Mouse (Mus musculus) MEL (cell line): ENCODE results near the gene Spag16. TPM values are rescaled to one million over a fixed set of nuclear protein-coding genes. Genes with fewer than 3 reads are reported as not detected.

Experiments
- DNase-seq: peaks from one replicate; pipeline ENCODE4 v3.0.0; 2011; ENCODE audit warnings: low read depth, low spot score
- H3K27ac ChIP-seq: 2 replicates; pipeline ENCODE4 v1.5.1; 2012; ENCODE audit warnings: low read depth, mild to moderate bottlenecking, control low read depth, low read length, moderate library complexity; ENCODE audit not compliant: control insufficient read depth
- H3K27me3 ChIP-seq, 2 experiments: fragments of 150-350 bp in 1 of 2; sonication (generic) in 1 of 2; 2 replicates each; pipeline ENCODE4 v1.6.1; 2012; ENCODE audit warnings: low read length in 2 of 2, mild to moderate bottlenecking in 2 of 2, improper control_type of control experiment in 1 of 2, moderate library complexity in 1 of 2; ENCODE audit not compliant: insufficient read depth in 2 of 2, control insufficient read depth in 1 of 2
- H3K36me3 ChIP-seq, 2 experiments: 2 replicates each; pipeline ENCODE4 v1.6.1; 2012 to 2014; ENCODE audit warnings: low read length in 2 of 2, improper control_type of control experiment in 1 of 2, inconsistent platforms in 1 of 2, mild to moderate bottlenecking in 1 of 2; ENCODE audit not compliant: insufficient read depth in 2 of 2, control insufficient read depth in 1 of 2
- H3K4me1 ChIP-seq, 2 experiments: fragments of 150-350 bp in 1 of 2; sonication (generic) in 1 of 2; 2 replicates each; pipeline ENCODE4 v1.6.1; 2012; ENCODE audit warnings: low read length in 2 of 2, improper control_type of control experiment in 1 of 2, mild to moderate bottlenecking in 1 of 2; ENCODE audit not compliant: insufficient read depth in 2 of 2, control insufficient read depth in 1 of 2
- H3K4me3 ChIP-seq, 2 experiments: fragments of 150-350 bp in 1 of 2; sonication (generic) in 1 of 2; 2 replicates each; pipeline ENCODE4 v1.5.1; 2012; ENCODE audit warnings: low read depth in 2 of 2, low read length in 2 of 2, mild to moderate bottlenecking in 2 of 2, moderate library complexity in 2 of 2, control low read depth in 1 of 2, improper control_type of control experiment in 1 of 2; ENCODE audit not compliant: control insufficient read depth in 1 of 2, insufficient read depth in 1 of 2
- H3K79me2 ChIP-seq: 2 replicates; pipeline ENCODE4 v1.6.1; 2012; ENCODE audit warnings: mild to moderate bottlenecking, low read length, moderate library complexity; ENCODE audit not compliant: control insufficient read depth, poor library complexity, insufficient read depth
- H3K9ac ChIP-seq: 2 replicates; pipeline ENCODE4 v1.6.1; 2012; ENCODE audit warnings: low read depth, mild to moderate bottlenecking, control low read depth, low read length, moderate library complexity; ENCODE audit not compliant: control insufficient read depth, poor library complexity, severe bottlenecking
- H3K9me3 ChIP-seq: fragments of 150-350 bp; sonication (generic); replicated peaks from 2 replicates; pipeline ENCODE4 v1.6.1; 2012; ENCODE audit warnings: mild to moderate bottlenecking, low read length, improper control_type of control experiment, moderate library complexity; ENCODE audit not compliant: insufficient read depth
- CHD1 ChIP-seq: IDR thresholded peaks from 2 replicates; pipeline ENCODE4 v1.6.1; 2012; ENCODE audit warnings: low read depth, mild to moderate bottlenecking, inconsistent platforms, low read length, improper control_type of control experiment
- CHD2 ChIP-seq: IDR thresholded peaks from 2 replicates; pipeline ENCODE4 v1.6.1; 2011; ENCODE audit warnings: low read length, improper control_type of control experiment
- E2F4 ChIP-seq: IDR thresholded peaks from 2 replicates; pipeline ENCODE4 v1.6.1; 2011; ENCODE audit warnings: low read depth, low read length, improper control_type of control experiment, borderline replicate concordance
- ELF1 ChIP-seq: IDR thresholded peaks from 2 replicates; pipeline ENCODE4 v1.6.1; 2014; ENCODE audit warnings: low read depth, mild to moderate bottlenecking, inconsistent platforms, low read length, improper control_type of control experiment, moderate library complexity
- EP300 ChIP-seq, 2 experiments: IDR thresholded peaks; 2 replicates each; pipeline ENCODE4 v1.6.1; 2011; ENCODE audit warnings: improper control_type of control experiment in 2 of 2, low read length in 2 of 2, low read depth in 1 of 2, mild to moderate bottlenecking in 1 of 2
- MAFK ChIP-seq: IDR thresholded peaks from 2 replicates; pipeline ENCODE4 v1.6.1; 2011; ENCODE audit warnings: low read depth, mild to moderate bottlenecking, low read length, improper control_type of control experiment, borderline replicate concordance
- MEF2A ChIP-seq: IDR thresholded peaks from 2 replicates; pipeline ENCODE4 v1.6.1; 2014; ENCODE audit warnings: low read depth, mild to moderate bottlenecking, inconsistent platforms, low read length, improper control_type of control experiment; ENCODE audit not compliant: poor library complexity, insufficient replicate concordance, severe bottlenecking; ENCODE audit errors: extremely low read depth
- MXI1 ChIP-seq: IDR thresholded peaks from 2 replicates; pipeline ENCODE4 v1.6.1; 2011; ENCODE audit warnings: mild to moderate bottlenecking, low read depth, low read length, improper control_type of control experiment
- NELFE ChIP-seq: IDR thresholded peaks from 2 replicates; pipeline ENCODE4 v1.6.1; 2011; ENCODE audit warnings: low read depth, low read length, improper control_type of control experiment
- RAD21 ChIP-seq: IDR thresholded peaks from 2 replicates; pipeline ENCODE4 v1.6.1; 2011; ENCODE audit warnings: mild to moderate bottlenecking, low read depth, low read length, improper control_type of control experiment
- TBP ChIP-seq: IDR thresholded peaks from 2 replicates; pipeline ENCODE4 v1.8.0; 2011; ENCODE audit warnings: low read depth, low read length, improper control_type of control experiment
- TCF12 ChIP-seq: IDR thresholded peaks from 2 replicates; pipeline ENCODE4 v1.6.1; 2014; ENCODE audit warnings: low read depth, mild to moderate bottlenecking, inconsistent platforms, low read length, improper control_type of control experiment, moderate library complexity
- USF1 ChIP-seq: IDR thresholded peaks from 2 replicates; pipeline ENCODE4 v1.6.1; 2014; ENCODE audit warnings: low read depth, mild to moderate bottlenecking, inconsistent platforms, low read length, improper control_type of control experiment, moderate library complexity
- ZC3H11A ChIP-seq: IDR thresholded peaks from 2 replicates; pipeline ENCODE4 v1.6.1; 2012; ENCODE audit warnings: low read depth, mild to moderate bottlenecking, inconsistent platforms, low read length, improper control_type of control experiment
- ZMIZ1 ChIP-seq: IDR thresholded peaks from 2 replicates; pipeline ENCODE4 v1.6.1; 2012; ENCODE audit warnings: low read depth, mild to moderate bottlenecking, inconsistent platforms, low read length, improper control_type of control experiment, moderate library complexity
- polyA plus RNA-seq, 2 experiments: library from polyadenylated mRNA; stranded (reverse) in 1 of 2; unstranded in 1 of 2; fragments of >175 nt in 1 of 2; fragments of >200 nt in 1 of 2; gene quantifications; 2 replicates each; pipeline versions ENCODE4 v1.2.1 to v1.2.4; 2012; ENCODE audit warnings: low replicate concordance in 2 of 2, low read depth in 1 of 2; ENCODE audit not compliant: insufficient read length in 2 of 2, insufficient read depth in 1 of 2, missing spikeins in 1 of 2
- total RNA-seq: library from RNA; depleted of rRNA; stranded (reverse); fragments of 300-350 nt; gene quantifications from 2 replicates; pipeline ENCODE4 v1.2.3, GENCODE M21; 2012

Spag16 gene
- total and polyA plus RNA-seq, 3 experiments = not detected

DNA sequence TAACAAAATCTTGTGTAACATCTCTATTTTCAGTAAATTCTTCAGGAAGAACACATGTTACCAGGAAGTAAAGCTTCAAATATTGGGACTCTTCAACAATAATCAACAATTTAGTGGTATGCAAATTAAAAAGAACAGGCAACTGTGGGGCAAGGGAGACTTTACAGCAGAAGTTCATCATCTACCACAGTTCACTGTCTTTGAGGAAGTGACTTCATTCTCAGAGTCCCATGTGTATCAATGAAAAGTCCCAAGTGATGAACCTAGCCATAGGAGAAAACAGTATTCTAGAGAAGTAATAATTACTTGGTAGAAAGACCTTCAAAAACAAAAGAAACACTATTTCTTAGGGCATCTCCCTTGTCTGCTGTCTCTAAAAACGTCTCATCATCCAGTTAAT is 457.4 kb downstream of the Spag16 start:
- Histone ChIP-seq H3K27ac (no peak overlapping the region), H3K9me3 (no peaks in the 10 kb centered on the region), H3K4me3 (no peak overlapping the region), H3K79me2 (no peaks in the 10 kb centered on the region), H3K9ac (no peak overlapping the region), H3K4me1 (no peaks in the 10 kb centered on the region), H3K27me3 (no peaks in the 10 kb centered on the region), H3K36me3 (no peaks in the 10 kb centered on the region)
- DNase-seq = no peak
- no peak for TF ChIP-seq ZMIZ1

DNA sequence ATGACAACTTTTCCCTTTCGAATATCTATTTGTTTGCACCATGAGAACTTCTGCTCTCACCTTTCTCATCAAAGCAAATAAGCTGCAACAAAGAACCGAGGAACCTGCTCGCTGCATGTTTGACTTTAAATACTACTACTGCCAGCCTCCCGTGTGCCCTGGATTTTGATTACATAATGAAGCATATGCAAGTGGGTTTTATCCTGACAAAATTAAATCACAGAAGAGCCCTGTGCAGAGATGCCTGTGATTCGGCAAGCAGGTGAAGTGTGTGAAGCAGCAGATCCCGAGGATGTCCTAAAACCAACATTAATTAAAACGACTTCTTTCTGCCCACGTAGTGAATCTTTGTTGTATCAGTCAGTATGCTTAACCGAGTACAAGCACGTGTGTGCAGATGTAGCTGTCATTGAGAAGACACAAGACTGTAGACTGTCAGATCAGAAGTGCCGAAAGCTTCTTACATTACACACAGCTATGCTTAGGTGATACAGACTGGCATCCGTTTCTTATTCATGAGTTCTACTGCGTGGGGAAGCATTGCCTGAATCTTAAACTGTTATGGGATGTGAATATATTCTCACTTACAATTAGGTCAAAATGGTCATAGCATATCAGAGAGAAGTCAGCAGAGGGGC is 489.5 kb downstream of the Spag16 start:
- TF ChIP-seq NELFE = no peak
- no peak for TF ChIP-seq CHD2
- no peak for TF ChIP-seq CHD1
- no peak for TF ChIP-seq E2F4
- no peak for TF ChIP-seq USF1
- Histone ChIP-seq H3K79me2 (no peaks in the 10 kb centered on the region), H3K27ac (no peak overlapping the region), H3K9me3 (no peaks in the 10 kb centered on the region), H3K9ac (no peak overlapping the region), H3K36me3 (no peaks in the 10 kb centered on the region), H3K4me1 (no peaks in the 10 kb centered on the region), H3K27me3 (no peaks in the 10 kb centered on the region), H3K4me3 (no peak overlapping the region)
- no peak for DNase-seq

DNA sequence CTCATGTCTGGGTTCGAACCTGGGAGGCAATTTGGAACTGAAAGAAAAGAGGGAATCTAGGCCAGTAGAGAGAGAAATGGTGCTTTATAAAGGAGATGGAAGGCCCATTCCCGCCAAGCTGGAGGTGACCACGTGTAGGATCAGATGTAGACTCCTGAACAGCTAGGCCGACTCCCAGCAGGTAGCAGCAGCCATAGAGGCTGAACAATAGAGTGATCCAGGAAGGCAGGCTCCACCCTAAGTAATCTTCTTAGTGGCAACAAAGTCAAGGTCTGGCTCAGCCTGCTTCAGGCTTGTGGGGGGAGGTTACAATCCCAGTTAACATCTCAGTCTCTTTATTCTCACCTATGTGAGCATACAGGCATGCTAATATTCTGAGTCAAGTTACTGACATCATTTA is 494.2 kb downstream of the Spag16 start:
- no peak for DNase-seq

DNA sequence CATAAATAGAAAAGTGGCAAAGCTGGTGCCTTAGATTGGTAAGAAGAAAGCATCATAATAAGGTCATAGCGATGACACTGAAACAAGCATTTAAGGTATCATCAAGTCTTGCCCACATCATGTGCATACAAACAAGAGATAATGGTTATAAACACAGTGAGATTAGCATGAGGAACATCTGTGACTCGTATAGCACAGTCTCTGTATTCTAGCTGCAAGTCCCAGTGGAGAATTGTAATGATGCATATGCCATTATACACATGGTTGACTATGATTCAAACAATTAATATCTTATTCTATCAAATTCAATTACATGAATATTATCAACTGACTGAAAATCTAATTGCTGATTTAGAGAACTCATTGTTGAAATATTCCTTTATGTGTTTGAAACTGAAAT is 519.4 kb downstream of the Spag16 start:
- no peak for TF ChIP-seq ZC3H11A
- no peak for TF ChIP-seq TCF12
- no peak for TF ChIP-seq MXI1
- no peak for TF ChIP-seq MAFK
- TF ChIP-seq RAD21 = no peak
- TF ChIP-seq ELF1 = no peak
- DNase-seq = no peak
- Histone ChIP-seq H3K9me3 (no peaks in the 10 kb centered on the region), H3K4me3 (no peak overlapping the region), H3K79me2 (no peaks in the 10 kb centered on the region), H3K9ac (no peak overlapping the region), H3K36me3 (no peaks in the 10 kb centered on the region), H3K27ac (no peak overlapping the region), H3K4me1 (no peaks in the 10 kb centered on the region), H3K27me3 (no peaks in the 10 kb centered on the region)

More for the DNA sequence above, 494.2 kb downstream of the Spag16 start:
- H3K27me3 ChIP-seq = no peaks in the 10 kb centered on the region
- H3K36me3 ChIP-seq = no peaks in the 10 kb centered on the region
- TF ChIP-seq TBP = no peak
- TF ChIP-seq ZC3H11A = no peak
- TF ChIP-seq MXI1 = no peak
- no peak for TF ChIP-seq USF1
- TF ChIP-seq EP300 (IDR thresholded peaks at IDR 0.05; ENCODE audit: low read depth in 1 of 2, low read length in 2 of 2) = no peak
- no peak for TF ChIP-seq MEF2A
- TF ChIP-seq, all 39 proteins: peak for 0
- Histone ChIP-seq H3K79me2 (no peaks in the 10 kb centered on the region), H3K4me1 (no peaks in the 10 kb centered on the region), H3K9me3 (no peaks in the 10 kb centered on the region), H3K9ac (no peak overlapping the region), H3K4me3 (no peak overlapping the region), H3K27ac (no peak overlapping the region)
